Comparison of ENCODE assay signal across 21 mouse cellular contexts in genomic region chr11:98381651-98382050, GRCm38 (mm10). TPM values are rescaled to one million over a fixed set of nuclear protein-coding genes. Genes with fewer than 3 reads are reported as not detected.
"Had no signal": no experiment of that assay in that cellular context is flagged by ENCODE, and none has a peak within 500 bp of the region (broad histone marks: within the 10 kb centered on the region; RNA-seq: fewer than 3 reads in every experiment).

No protein-coding gene starts in this region.

- H3K4me3 ChIP-seq: kidney, embryonic 15.5 days; left cerebral cortex, adult 2 months; liver, embryonic 13.5 days had no signal

- H3K9me3 ChIP-seq: kidney, embryonic 15.5 days; liver, embryonic 13.5 days had no signal

- H3K27ac ChIP-seq: kidney, embryonic 15.5 days; left cerebral cortex, adult 2 months; liver, embryonic 13.5 days had no signal

- DNase-seq: kidney, postnatal 10 days; kidney, postnatal 36 days; layer of hippocampus, postnatal 36 days; liver, embryonic 13.5 days; lung, adult 2 months; lung, postnatal 14 days; lung, postnatal 4 days; midbrain, embryonic 14.5 days; thymus, postnatal 25 days had no signal

- H3K9ac ChIP-seq: kidney, embryonic 15.5 days; liver, embryonic 13.5 days had no signal

- H3K4me2 ChIP-seq: kidney, embryonic 15.5 days; liver, embryonic 13.5 days; midbrain, embryonic 11.5 days had no signal

RNA-seq across cellular contexts. Expression of gene Tcap, which starts 2.0 kb away (rescaled TPM):
- total RNA-seq: megakaryocyte progenitor cell, adult 5-6 weeks; megakaryocyte-erythroid progenitor cell, adult 5-6 weeks; midbrain, postnatal 0 days had no signal
- polyA plus RNA-seq: midbrain, embryonic 11.5 days; midbrain, embryonic 14.5 days; midbrain, postnatal 0 days; testis, adult 2 months; thymus, postnatal 0 days had no signal

RNA-seq across cellular contexts. Expression of gene Pnmt, which starts 4.6 kb away (rescaled TPM):
- total RNA-seq: layer of hippocampus, postnatal 10 days; layer of hippocampus, postnatal 36 days; liver, adult 2 months; megakaryocyte progenitor cell, adult 5-6 weeks; megakaryocyte-erythroid progenitor cell, adult 5-6 weeks had no signal
- polyA plus RNA-seq: liver, adult 2 months; liver, embryonic 13.5 days; midbrain, embryonic 11.5 days; small intestine, adult 2 months; spleen, adult 2 months had no signal

RNA-seq across cellular contexts. Expression of gene Erbb2, which starts 30.6 kb away (rescaled TPM):
- total RNA-seq: megakaryocyte progenitor cell, adult 5-6 weeks; megakaryocyte-erythroid progenitor cell, adult 5-6 weeks had no signal
